Mouse (Mus musculus): ENCODE data around the gene Rbfox1.
A peak's percentile ranks its signal among the peaks of the same experiment; 100 is the strongest.

Rbfox1 gene

GRCm38 (mm10) chr16:5992045-5993011 is 107.2 kb downstream of the Rbfox1 start:
- DNase-seq (ENCODE audit: extremely low spot score, low read depth, low spot score), result no peak

- no peak for DNase-seq (ENCODE audit: extremely low spot score, low read depth, low spot score)
Measured at GRCm38 (mm10) chr16:5997136-5997535, 112.0 kb downstream of the Rbfox1 start.

DNA sequence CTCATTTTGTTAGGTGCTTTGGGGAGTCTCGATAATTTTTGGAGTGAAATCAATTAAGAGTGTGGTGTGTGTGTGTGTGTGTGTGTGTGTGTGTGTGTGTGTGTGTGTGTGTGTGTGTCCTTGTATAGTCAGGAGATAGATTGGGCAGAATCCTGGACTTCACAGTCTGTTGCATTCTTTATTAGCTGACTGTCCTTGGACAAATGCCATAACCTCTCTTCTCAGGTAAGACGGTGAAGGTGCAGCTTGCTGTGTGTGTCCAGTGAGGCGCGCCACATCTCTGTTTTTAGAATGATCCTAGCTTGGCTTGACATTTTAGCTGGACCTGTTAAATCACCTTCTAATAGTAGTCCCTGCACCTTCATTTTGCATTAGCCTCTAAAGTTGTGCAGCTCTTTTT is 112.5 kb downstream of the Rbfox1 start:
- DNase-seq (ENCODE audit: extremely low spot score, low read depth, low spot score), result no peak

DNA sequence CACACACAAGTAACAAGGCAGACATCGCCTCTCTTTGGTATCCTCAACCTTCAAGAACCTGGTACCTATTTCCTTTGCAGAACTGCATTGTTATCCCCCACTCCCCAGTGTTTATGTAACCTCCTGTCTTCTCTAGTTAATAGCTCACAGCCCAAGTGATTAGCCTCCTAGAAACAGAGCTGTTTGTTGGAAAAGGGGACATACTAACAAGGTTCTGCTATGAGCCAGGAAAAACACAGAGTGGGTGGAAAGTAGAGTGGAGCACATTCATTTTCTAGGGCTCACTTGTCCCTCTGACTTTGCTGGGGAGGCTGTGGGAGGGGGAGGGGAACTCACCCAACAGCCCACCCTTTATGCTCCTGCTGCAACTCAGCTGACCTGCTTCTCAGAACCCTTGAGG is 114.9 kb downstream of the Rbfox1 start:
- DNase-seq (ENCODE audit: extremely low spot score, low read depth, low spot score), result no peak

DNA sequence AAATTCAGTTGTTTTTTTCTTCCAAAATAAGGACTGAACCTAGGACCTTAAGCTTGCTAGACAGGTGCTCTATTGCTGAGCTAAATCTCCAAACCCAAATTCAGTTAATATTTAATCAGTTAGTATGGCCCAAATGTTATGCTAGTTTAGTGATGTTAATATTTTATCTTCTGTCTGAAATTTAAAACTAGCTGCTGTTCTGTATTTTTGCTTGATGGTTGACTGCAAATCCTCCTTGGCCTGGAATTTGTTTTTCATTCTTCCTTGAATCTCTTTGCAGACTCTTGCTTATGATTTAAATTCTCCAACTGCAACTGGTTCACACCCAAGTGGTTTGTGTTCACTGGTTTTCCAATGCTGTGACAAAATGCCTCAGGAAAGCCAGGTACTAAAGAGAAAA is 121.8 kb downstream of the Rbfox1 start:
- no peak for DNase-seq (ENCODE audit: extremely low spot score, low read depth, low spot score)

DNA sequence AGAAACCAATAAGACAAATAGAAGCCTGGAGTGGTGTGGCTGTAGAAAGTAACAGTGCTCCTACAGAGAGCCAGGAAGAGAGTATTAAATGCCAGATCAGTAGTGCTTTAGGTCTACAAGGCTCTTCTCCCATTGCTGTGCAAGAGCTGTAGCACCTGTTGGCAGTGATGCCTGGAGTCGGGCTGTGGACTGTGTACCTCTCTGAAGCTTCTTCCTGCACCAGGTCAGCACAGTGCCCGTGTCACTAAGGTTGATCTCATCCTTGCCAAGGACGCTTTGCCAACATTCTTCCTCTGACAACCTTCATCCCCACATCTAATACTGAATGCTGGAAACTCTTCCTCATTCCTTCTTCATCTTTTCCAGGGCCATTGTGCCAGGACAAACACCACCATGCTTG is 127.7 kb downstream of the Rbfox1 start:
- DNase-seq (ENCODE audit: extremely low spot score, low read depth, low spot score), result no peak

DNA sequence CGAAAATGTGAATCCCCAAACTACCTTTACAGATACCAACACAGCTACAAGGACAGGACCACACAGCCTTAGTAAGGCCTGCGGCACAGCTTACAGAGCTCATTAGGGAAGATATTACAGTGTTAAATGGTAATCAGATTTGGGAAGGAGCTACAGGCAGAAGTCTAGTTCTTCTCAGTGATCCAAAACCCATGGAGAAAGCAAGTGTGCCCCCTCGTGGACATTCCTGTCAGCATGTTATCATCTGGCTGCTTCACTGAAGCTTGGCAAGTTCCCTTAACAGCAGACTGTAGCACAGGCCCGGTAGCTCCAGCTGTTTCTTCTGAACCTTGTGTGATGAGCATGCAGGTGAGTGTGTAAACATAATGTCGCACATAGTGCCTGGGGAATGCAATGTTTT is 133.5 kb downstream of the Rbfox1 start:
- peak; percentile 31 for DNase-seq (ENCODE audit: extremely low spot score, low read depth, low spot score)

- DNase-seq (ENCODE audit: extremely low spot score, low read depth, low spot score), result no peak
Measured at GRCm38 (mm10) chr16:6019361-6019760, 134.2 kb downstream of the Rbfox1 start.

- DNase-seq (ENCODE audit: extremely low spot score, low read depth, low spot score), result no peak
Measured at GRCm38 (mm10) chr16:6031280-6031679, 146.1 kb downstream of the Rbfox1 start.

DNA sequence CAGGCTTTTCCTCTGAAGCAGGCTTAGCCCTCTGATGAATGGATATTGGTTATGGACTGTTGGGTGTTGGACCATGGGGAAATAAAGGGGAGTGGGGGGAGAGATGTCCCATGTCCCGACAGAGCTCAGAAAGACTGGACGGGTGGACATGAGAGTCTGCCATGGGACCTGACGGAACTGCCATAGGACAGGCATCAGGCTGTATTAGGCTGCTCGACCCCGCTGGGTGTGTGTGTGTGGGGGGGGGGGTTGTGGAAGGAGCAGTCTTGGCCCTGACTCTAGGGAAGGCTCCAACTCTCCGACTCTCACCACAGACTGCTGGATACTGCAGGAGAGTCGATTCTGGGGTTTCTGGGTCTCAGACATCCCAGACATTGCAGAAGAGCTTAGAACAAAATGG is 147.4 kb downstream of the Rbfox1 start:
- no peak for DNase-seq (ENCODE audit: extremely low spot score, low read depth, low spot score)

GRCm38 (mm10) chr16:6034876-6035275 is 149.7 kb downstream of the Rbfox1 start:
- DNase-seq (ENCODE audit: extremely low spot score, low read depth, low spot score), result no peak

DNA sequence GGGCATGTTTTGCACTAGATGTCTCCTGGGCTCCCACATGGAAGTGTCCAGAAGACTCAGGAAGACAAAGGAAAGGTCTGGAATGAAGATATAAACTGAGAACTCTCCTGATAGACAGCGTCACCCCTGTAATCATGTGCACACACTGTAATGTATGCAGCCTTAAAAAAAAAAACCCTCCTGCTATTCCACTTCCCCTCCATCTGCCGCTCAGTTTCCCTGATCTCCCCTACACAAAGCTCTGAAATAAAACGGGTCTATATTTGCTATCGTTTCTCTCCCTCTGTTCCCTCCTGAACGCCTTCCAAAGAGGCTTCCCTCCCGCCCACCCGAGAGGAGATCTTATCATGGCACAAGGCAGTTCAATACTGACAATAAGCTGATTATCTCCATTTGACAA is 151.9 kb downstream of the Rbfox1 start:
- no peak for DNase-seq (ENCODE audit: extremely low spot score, low read depth, low spot score)

DNA sequence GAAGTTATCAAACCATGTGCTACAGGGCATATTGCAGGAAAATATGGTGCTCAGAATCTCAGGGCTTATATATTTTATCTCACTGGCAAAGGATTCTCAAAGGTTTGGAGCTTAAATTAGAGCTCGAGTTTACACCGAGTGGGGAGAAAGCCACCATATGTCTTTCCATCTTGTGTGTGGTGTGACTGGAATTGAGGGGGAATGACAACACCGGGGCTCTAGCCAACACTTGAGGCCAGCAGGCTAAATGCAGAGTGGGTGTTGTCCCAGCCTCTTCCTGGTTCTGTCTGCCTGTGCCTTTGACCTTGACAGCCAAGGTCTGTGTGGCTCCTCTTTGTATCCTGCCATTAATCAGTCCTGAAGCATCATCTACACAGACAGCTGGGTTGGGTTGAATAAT is 157.6 kb downstream of the Rbfox1 start:
- no peak for DNase-seq (ENCODE audit: extremely low spot score, low read depth, low spot score)

DNA sequence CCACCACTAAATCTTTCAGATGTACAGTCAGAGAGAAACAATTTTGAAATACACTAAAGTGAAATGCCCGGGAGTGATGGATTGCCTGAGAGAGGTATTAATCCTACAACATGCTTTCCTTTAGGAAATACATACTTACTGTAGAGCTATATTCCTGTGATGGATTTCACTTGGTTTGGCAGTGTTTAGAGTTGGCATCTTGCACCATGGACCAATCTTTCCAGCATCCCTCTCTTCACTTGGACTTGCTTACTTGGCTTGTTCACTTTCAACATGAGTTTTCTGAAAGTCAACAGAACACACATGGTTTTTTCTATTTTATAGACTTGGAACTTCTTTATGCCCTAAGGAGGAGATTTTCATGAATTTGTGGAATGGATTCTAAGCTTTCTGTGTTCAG is 163.4 kb downstream of the Rbfox1 start:
- DNase-seq (ENCODE audit: extremely low spot score, low read depth, low spot score), result no peak

GRCm38 (mm10) chr16:6062495-6062894 is 177.3 kb downstream of the Rbfox1 start:
- DNase-seq (ENCODE audit: extremely low spot score, low read depth, low spot score), result no peak

DNA sequence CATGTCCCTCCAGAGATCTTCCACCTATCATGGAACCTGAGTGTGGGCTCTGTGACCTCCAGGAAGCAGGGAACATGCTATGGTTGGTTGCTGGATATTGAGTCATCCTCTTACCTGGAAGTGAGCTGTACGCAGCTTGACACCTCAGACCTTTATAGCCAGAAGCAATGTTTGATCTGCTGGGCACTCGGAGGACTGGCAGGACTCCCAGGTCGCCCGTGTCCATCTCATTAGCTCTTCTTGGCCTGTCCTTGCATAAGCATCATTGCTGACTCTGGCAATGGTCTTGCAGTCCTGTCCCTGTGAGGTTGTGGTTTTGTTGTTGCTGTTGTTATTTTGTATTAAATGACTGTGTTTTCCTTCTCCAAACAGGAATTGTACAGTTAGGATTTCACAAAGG is 180.3 kb downstream of the Rbfox1 start:
- no peak for DNase-seq (ENCODE audit: extremely low spot score, low read depth, low spot score)

GRCm38 (mm10) chr16:6075442-6076050 is 190.4 kb downstream of the Rbfox1 start:
- no peak for DNase-seq (ENCODE audit: extremely low spot score, low read depth, low spot score)

DNA sequence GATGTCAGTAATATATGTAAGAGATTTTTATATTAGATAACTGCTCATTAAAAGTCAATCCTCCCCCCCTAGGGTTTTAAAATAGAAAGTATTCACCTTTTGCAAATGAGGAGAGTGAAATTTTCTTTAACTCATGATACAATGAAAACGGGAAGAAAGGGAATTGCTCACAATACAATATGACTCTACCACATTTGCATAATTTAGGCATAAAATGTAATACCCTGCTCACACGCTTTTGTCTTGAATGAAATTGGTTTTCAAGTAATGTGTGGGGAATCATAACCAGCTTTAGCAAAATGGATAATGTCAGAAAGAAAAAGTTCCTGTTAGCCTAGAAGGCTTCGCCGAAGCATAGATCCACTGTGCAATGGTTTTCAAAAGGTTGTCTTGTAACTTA is 193.9 kb downstream of the Rbfox1 start:
- no peak for DNase-seq (ENCODE audit: extremely low spot score, low read depth, low spot score)

DNA sequence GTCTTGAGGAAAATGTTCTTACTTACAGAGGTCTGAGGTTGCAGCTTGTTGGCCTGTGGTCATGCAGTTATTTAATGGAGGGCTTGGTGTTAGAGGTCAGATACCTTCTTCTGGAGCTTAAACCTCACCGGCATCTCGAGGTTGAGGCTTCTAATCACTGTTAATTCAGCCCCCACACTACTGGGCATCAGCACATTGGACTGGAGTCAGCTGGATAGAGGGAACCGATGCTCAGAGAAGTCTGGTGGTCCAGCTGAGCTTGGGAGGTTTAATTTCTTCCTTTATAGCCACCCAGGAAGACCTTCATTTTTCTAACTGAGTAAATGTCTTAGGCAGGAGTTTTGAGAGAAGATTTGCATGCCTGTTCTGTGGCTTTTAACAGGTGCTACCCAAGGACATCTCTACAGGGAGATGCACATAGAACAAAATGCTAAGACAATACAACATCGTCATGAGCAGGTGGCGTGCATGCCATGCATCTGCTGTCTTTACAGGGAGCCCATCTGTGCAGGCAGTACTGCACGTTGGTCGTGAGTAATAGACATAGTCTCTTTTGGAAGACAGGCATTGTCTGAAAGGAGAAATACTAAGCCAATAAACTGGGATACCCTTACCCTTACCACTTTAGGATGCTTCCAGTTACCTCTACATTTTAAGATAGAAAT is 199.7 kb downstream of the Rbfox1 start:
- DNase-seq (ENCODE audit: extremely low spot score, low read depth, low spot score), result no peak

- no peak for DNase-seq (ENCODE audit: extremely low spot score, low read depth, low spot score)
Measured at GRCm38 (mm10) chr16:6086200-6086599, 201.0 kb downstream of the Rbfox1 start.

- no peak for DNase-seq (ENCODE audit: extremely low spot score, low read depth, low spot score)
Measured at GRCm38 (mm10) chr16:6091326-6092123, 206.4 kb downstream of the Rbfox1 start.
